Comparison of ENCODE assay signal across 9 mouse cellular contexts in the genomic region with DNA sequence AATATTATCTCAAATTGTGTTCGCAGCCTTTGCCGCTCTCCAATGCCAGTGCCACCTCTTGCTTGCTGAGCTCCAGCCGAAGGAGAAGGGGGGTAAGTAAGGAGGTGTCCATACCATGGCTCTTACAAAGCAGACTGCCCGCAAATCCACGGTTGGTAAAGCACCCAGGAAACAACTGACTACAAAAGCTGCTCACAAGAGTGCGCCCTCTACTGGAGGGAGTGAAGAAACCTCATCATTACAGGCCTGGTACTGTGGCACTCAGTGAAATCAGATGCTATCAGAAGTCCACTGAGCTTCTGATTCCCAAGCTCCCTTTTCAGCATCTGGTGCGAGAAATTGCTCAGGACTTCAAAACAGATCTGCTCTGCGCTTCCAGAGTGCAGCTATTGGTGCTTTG. TPM values are rescaled to one million over a fixed set of nuclear protein-coding genes. Genes with fewer than 3 reads are reported as not detected.
DNase-seq lines count a peak whose midpoint lies in the region; ATAC-seq and TF ChIP-seq lines count a peak whose summit lies in the region.
"Had no signal": no experiment of that assay in that cellular context is flagged by ENCODE, and none has a peak within 500 bp of the region (broad histone marks: within the 10 kb centered on the region; RNA-seq: fewer than 3 reads in every experiment).

No protein-coding gene starts in this region.

- H3K36me3 ChIP-seq in kidney, embryonic 14.5 days (ENCODE audit: control insufficient read depth, insufficient read depth, low read length) = no peaks in the 10 kb centered on the region
- H3K36me3 ChIP-seq in heart, postnatal 0 days (replicated peaks; ENCODE audit: control insufficient read depth, insufficient read depth, low read length) = no peaks in the 10 kb centered on the region
- H3K36me3 ChIP-seq in liver, embryonic 12.5 days = peaks cover 5% of the 10 kb centered on the region; the same call in 1 of the 2 replicates

- no peak overlapping the region for H3K9ac ChIP-seq in kidney, embryonic 14.5 days (ENCODE audit: low read depth, low read length)
- no peak overlapping the region for H3K9ac ChIP-seq in heart, postnatal 0 days (replicated peaks; ENCODE audit: low read depth, low read length)
- no peak overlapping the region for H3K9ac ChIP-seq in liver, embryonic 12.5 days
- H3K9ac ChIP-seq: embryonic facial prominence, embryonic 13.5 days had no signal

- peak; percentile 80 for TF ChIP-seq CTCF in heart, postnatal 0 days (IDR thresholded peaks at IDR 0.05; ENCODE audit: low read depth)

- H3K9me3 ChIP-seq in kidney, embryonic 14.5 days (ENCODE audit: control insufficient read depth, low read length) = no peaks in the 10 kb centered on the region
- no peaks in the 10 kb centered on the region for H3K9me3 ChIP-seq in heart, postnatal 0 days (replicated peaks; ENCODE audit: control insufficient read depth, low read length)
- H3K9me3 ChIP-seq in liver, embryonic 12.5 days (replicated peaks) = no peaks in the 10 kb centered on the region
- H3K9me3 ChIP-seq: embryonic facial prominence, embryonic 13.5 days had no signal

- no peak overlapping the region for H3K4me3 ChIP-seq in kidney, embryonic 14.5 days (ENCODE audit: low read length)
- peak overlapping the region; percentile 13; the same call in 1 of the 2 replicates for H3K4me3 ChIP-seq in heart, postnatal 0 days (ENCODE audit: low read depth, low read length)
- no peak overlapping the region for H3K4me3 ChIP-seq in liver, embryonic 12.5 days
- H3K4me3 ChIP-seq: embryonic facial prominence, embryonic 13.5 days had no signal

- no peaks in the 10 kb centered on the region for H3K27me3 ChIP-seq in kidney, embryonic 14.5 days (ENCODE audit: control insufficient read depth, insufficient read depth, low read length)
- no peaks in the 10 kb centered on the region for H3K27me3 ChIP-seq in heart, postnatal 0 days (ENCODE audit: control insufficient read depth, insufficient read depth, low read length)
- no peaks in the 10 kb centered on the region for H3K27me3 ChIP-seq in liver, embryonic 12.5 days (replicated peaks)
- H3K27me3 ChIP-seq: embryonic facial prominence, embryonic 13.5 days had no signal

- H3K27ac ChIP-seq in kidney, embryonic 14.5 days (ENCODE audit: low read depth, low read length) = no peak overlapping the region
- no peak overlapping the region for H3K27ac ChIP-seq in heart, postnatal 0 days (ENCODE audit: low read depth)
- H3K27ac ChIP-seq in liver, embryonic 12.5 days = no peak overlapping the region
- H3K27ac ChIP-seq: embryonic facial prominence, embryonic 13.5 days had no signal

- WGBS in kidney, embryonic 14.5 days = 60% methylated on average over 8 of the region's 8 CpGs
- 35% methylated on average over 8 of the region's 8 CpGs for WGBS in heart, postnatal 0 days
- WGBS in liver, embryonic 12.5 days (ENCODE audit: insufficient replicate concordance) = 41% methylated on average over 8 of the region's 8 CpGs

- peak; percentile 32 for DNase-seq in kidney, adult 18-20 months
- DNase-seq in R1 (ENCODE audit: low read depth, low spot score) = peak; percentile 79
- DNase-seq in cerebellum, postnatal 25 days = peak; percentile 50 to 69
- peak; percentile 64 for DNase-seq in heart, postnatal 0 days (ENCODE audit: low spot score)
- DNase-seq in retina, postnatal 7 days (ENCODE audit: low read depth, low spot score) = peak; percentile 57
- DNase-seq in urinary bladder, postnatal 25 days (ENCODE audit: low spot score) = peak; percentile 39

- no peak overlapping the region for H3K4me2 ChIP-seq in kidney, embryonic 14.5 days (replicated peaks; ENCODE audit: low read depth, low read length)
- peak overlapping the region; percentile 46 for H3K4me2 ChIP-seq in heart, postnatal 0 days (ENCODE audit: low read depth, low read length)
- H3K4me2 ChIP-seq in liver, embryonic 12.5 days = peak overlapping the region; percentile 22; the same call in 1 of the 2 replicates
- H3K4me2 ChIP-seq: embryonic facial prominence, embryonic 13.5 days had no signal

- ATAC-seq in kidney, embryonic 14.5 days (ENCODE audit: low FRiP score, low TSS enrichment) = no peak
- ATAC-seq in heart, postnatal 0 days (ENCODE audit: insufficient read depth, low read depth) = no peak
- ATAC-seq in liver, embryonic 12.5 days = no peak

- TF ChIP-seq EP300 in heart, postnatal 0 days (IDR thresholded peaks at IDR 0.05; ENCODE audit: low read depth) = no peak

- H3K4me1 ChIP-seq in kidney, embryonic 14.5 days (ENCODE audit: control insufficient read depth, insufficient read depth, low read length) = no peaks in the 10 kb centered on the region
- H3K4me1 ChIP-seq in heart, postnatal 0 days (ENCODE audit: control insufficient read depth, insufficient read depth) = no peaks in the 10 kb centered on the region
- peaks cover 6% of the 10 kb centered on the region for H3K4me1 ChIP-seq in liver, embryonic 12.5 days
- H3K4me1 ChIP-seq: embryonic facial prominence, embryonic 13.5 days had no signal

RNA-seq across cellular contexts. Expression of gene Mast2, which starts 15.3 kb away (rescaled TPM):
- polyA plus RNA-seq in kidney, embryonic 14.5 days (2014; fragmentation: Nextera tagmentation; extraction: Ambion mirVana) = 17.6 and 25.7 TPM in 2 replicates
- total RNA-seq in heart, postnatal 0 days (2014; rRNA removed; ENCODE audit: low replicate concordance) = 49.8 and 52.5 TPM in 2 replicates
- polyA plus RNA-seq in heart, postnatal 0 days (2015; fragmentation: Nextera tagmentation; extraction: Ambion mirVana) = 14.3 and 14.9 TPM in 2 replicates
- polyA plus RNA-seq in liver, embryonic 12.5 days (2016; fragmentation: Nextera tagmentation; extraction: Ambion mirVana) = 13.9 and 14.2 TPM in 2 replicates

RNA-seq across cellular contexts. Expression of gene Ipp, which starts 58.7 kb away (rescaled TPM):
- polyA plus RNA-seq in kidney, embryonic 14.5 days (2014; fragmentation: Nextera tagmentation; extraction: Ambion mirVana) = 5.5 and 8.5 TPM in 2 replicates
- 6.1 and 6.2 TPM in 2 replicates for total RNA-seq in heart, postnatal 0 days (2014; rRNA removed; ENCODE audit: low replicate concordance)
- polyA plus RNA-seq in heart, postnatal 0 days (2015; fragmentation: Nextera tagmentation; extraction: Ambion mirVana) = 14.9 and 15.9 TPM in 2 replicates
- 17.8 and 18.0 TPM in 2 replicates for polyA plus RNA-seq in liver, embryonic 12.5 days (2016; fragmentation: Nextera tagmentation; extraction: Ambion mirVana)
